Mouse (Mus musculus) liver, embryonic 15.5 days (tissue): ENCODE measurements around the gene Nup188. TPM values are rescaled to one million over a fixed set of nuclear protein-coding genes. Genes with fewer than 3 reads are reported as not detected.
A peak's percentile ranks its signal among the peaks of the same experiment; 100 is the strongest.

Source experiments
- ATAC-seq: fragments of 200-750 bp; cut with Nextera tagmentation; 2 replicates; pipeline ENCODE4 v1.8.0; 2017; ENCODE audit warnings: moderate number of reproducible peaks, mild to moderate bottlenecking, moderate library complexity; ENCODE audit not compliant: insufficient read depth
- H3K27ac ChIP-seq: fragments of 300-500 bp; sonication (generic); replicated peaks from 2 replicates; pipeline ENCODE4 v1.5.1; 2015; ENCODE audit warnings: mild to moderate bottlenecking, inconsistent platforms
- H3K27me3 ChIP-seq: fragments of 300-500 bp; sonication (generic); 2 replicates; pipeline ENCODE4 v1.6.1; 2015; ENCODE audit warnings: mild to moderate bottlenecking, inconsistent platforms
- H3K36me3 ChIP-seq: fragments of 300-500 bp; sonication (generic); replicated peaks from 2 replicates; pipeline ENCODE4 v1.6.1; 2015; ENCODE audit warnings: moderate library complexity, mild to moderate bottlenecking, inconsistent platforms
- H3K4me1 ChIP-seq: fragments of 300-500 bp; sonication (generic); replicated peaks from 2 replicates; pipeline ENCODE4 v1.6.1; 2015; ENCODE audit warnings: inconsistent platforms
- H3K4me2 ChIP-seq: fragments of 300-500 bp; sonication (generic); 2 replicates; pipeline ENCODE4 v1.6.1; 2015; ENCODE audit warnings: moderate library complexity, mild to moderate bottlenecking, inconsistent platforms
- H3K4me3 ChIP-seq: fragments of 300-500 bp; sonication (generic); replicated peaks from 2 replicates; pipeline ENCODE4 v1.5.1; 2015; ENCODE audit warnings: mild to moderate bottlenecking, inconsistent platforms
- H3K9ac ChIP-seq: fragments of 300-500 bp; sonication (generic); 2 replicates; pipeline ENCODE4 v1.6.1; 2015; ENCODE audit warnings: moderate library complexity, mild to moderate bottlenecking, inconsistent platforms
- H3K9me3 ChIP-seq: fragments of 300-500 bp; sonication (generic); replicated peaks from 2 replicates; pipeline ENCODE4 v1.6.1; 2016; ENCODE audit warnings: inconsistent platforms
- WGBS: fragments of 180-500 bp; shearing (Covaris S2); methylation state at CpG from one replicate; pipeline ENCODE4 v1.1.7; 2015; ENCODE audit warnings: mixed read lengths; ENCODE audit not compliant: insufficient replicate concordance; 5-methylcytosine and 5-hydroxymethylcytosine counted together
- polyA plus RNA-seq: library from polyadenylated mRNA; unstranded; fragments of >200 nt; fragmentation: Nextera tagmentation; extraction: Ambion mirVana; gene quantifications from 2 replicates; pipeline ENCODE4 v1.2.1, GENCODE M21; 2015

Nup188 gene
- polyA plus RNA-seq, 1 experiment from 2014 or later, result 13.6 TPM

DNA sequence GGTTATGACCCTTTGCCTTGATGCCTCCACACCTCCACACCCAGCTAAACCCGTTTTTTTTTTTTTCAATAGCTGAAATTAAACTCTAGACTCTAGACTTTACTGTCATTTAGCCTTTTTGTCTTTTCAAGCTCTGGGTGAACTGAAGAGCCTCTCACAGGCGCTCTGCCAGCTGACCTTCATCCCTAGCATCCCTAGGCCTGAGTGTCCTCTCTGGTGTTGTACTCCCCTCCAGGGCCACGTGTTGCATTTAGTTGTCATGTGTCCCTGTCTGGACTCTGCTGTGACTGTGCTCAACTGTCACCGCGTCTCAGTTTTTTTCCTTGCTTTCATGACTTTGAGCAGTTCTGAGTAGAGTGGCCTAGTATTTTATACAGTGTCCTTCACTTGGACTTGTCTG is 13.8 kb downstream of the Nup188 start:
- WGBS, result 76% methylated on average over 5 of the region's 5 CpGs
- H3K27ac ChIP-seq, result no peak overlapping the region
- no peak for ATAC-seq
- no peak overlapping the region for H3K4me3 ChIP-seq
- H3K4me2 ChIP-seq, result no peak overlapping the region
- no peaks in the 10 kb centered on the region for H3K27me3 ChIP-seq
- H3K36me3 ChIP-seq, result peaks cover 82% of the 10 kb centered on the region
- H3K9ac ChIP-seq, result no peak overlapping the region
- no peaks in the 10 kb centered on the region for H3K9me3 ChIP-seq
- no peaks in the 10 kb centered on the region for H3K4me1 ChIP-seq

DNA sequence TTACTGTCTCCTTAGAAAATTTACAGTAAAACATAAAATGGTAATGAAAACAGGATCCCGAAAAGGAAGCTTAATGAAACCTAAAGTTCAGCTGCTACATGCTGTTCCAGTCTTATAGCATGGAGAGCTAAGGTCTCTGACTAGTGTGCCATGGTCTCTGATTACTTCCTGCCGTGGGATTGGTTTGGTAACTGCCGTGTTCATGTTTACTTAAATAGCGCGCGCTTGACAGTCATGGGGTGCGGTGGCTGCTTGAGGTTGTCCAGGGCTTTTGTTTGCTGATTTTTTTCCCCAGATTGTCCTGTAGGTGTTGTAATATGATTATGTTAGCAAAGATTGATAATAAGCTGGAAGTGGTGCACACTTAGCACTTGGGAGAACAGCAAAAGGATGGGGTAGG is 19.9 kb downstream of the Nup188 start:
- Histone ChIP-seq H3K4me3 (no peak overlapping the region), H3K27ac (no peak overlapping the region), H3K4me1 (0 out of 2 replicates have a peak, but pooled peaks cover 3% of the 10 kb centered on the region), H3K9ac (no peak overlapping the region), H3K4me2 (no peak overlapping the region), H3K27me3 (no peaks in the 10 kb centered on the region), H3K36me3 (peaks cover 98% of the 10 kb centered on the region), H3K9me3 (no peaks in the 10 kb centered on the region)
- whole genome bisulfite sequencing, result 78% methylated on average over 7 of the region's 7 CpGs
- ATAC-seq, result no peak

DNA sequence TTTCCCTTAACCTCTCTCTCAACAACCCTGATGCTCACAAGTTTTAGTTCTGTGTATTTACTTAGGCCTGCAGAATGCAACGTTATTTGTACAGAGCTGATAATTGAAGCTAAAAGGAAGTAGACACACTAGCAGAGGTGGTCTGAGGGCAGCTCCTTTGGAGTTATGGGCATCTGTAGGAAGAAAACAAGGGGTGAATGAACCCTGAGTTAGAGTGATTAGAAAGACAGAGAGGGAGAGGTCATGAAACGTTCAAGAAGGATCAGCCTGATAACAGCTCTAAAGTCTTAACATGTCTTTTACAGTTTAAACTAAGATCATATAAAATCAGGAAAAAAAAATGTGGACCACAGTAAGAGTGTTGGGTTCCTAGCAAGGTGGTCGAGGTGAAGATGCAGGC is 23.2 kb downstream of the Nup188 start:
- peaks cover 97% of the 10 kb centered on the region for H3K36me3 ChIP-seq
- no peaks in the 10 kb centered on the region for H3K9me3 ChIP-seq
- 0 out of 2 replicates have a peak, but pooled peaks cover 3% of the 10 kb centered on the region for H3K4me1 ChIP-seq
- H3K9ac ChIP-seq, result no peak overlapping the region
- no peak overlapping the region for H3K4me3 ChIP-seq
- 31% methylated on average over 3 of the region's 3 CpGs for WGBS
- no peak overlapping the region for H3K27ac ChIP-seq
- no peaks in the 10 kb centered on the region for H3K27me3 ChIP-seq
- H3K4me2 ChIP-seq, result no peak overlapping the region
- ATAC-seq, result 0 out of 2 replicates have a peak, but pooled peaks have one; percentile 25

DNA sequence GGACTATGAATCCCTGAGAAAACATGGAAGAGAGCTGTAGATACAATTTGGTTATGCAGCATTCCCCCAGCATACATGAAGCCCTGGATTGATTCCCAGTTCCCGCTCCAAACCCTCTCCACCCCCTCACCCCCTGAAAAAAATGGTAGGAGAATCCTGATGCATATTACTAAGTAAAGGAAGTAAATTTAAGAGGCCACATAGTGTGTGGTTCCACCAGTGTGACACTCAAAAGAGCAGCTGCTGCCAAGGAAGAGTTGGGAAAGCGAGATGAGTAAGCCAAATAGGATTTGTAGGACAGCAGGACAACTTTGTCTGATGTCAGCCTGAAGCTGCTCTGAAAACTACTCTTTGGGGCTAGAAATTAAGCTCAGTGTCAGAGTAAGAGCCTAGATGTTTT is 25.3 kb downstream of the Nup188 start:
- no peaks in the 10 kb centered on the region for H3K9me3 ChIP-seq
- peaks cover 96% of the 10 kb centered on the region for H3K36me3 ChIP-seq
- no peak overlapping the region for H3K4me2 ChIP-seq
- H3K9ac ChIP-seq, result no peak overlapping the region
- H3K4me1 ChIP-seq, result 0 out of 2 replicates have a peak, but pooled peaks cover 3% of the 10 kb centered on the region
- 83% methylated on average over 2 of the region's 2 CpGs for WGBS
- H3K27ac ChIP-seq, result no peak overlapping the region
- no peak overlapping the region for H3K4me3 ChIP-seq
- no peak for ATAC-seq
- no peaks in the 10 kb centered on the region for H3K27me3 ChIP-seq

DNA sequence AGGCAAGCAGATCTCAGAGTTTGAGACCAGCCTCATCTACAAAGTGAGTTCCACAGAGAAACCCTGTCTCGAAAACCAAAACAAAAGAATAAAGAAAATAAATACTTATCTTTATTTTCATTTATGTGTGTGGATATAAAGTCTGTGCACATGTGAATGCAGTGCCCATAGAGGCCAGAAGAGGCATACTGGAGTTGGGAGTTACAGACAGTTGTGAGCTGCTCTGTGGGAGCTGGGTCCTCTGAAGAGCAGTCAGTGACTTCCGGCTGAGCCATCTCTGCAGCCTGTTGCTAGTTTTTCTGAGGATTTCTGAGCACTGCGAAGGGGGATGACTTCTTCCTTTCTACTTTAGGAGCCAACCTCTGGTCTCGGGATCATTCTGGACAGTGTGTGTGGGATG is 29.9 kb downstream of the Nup188 start:
- Histone ChIP-seq H3K4me1 (no peaks in the 10 kb centered on the region), H3K4me3 (no peak overlapping the region), H3K4me2 (no peak overlapping the region), H3K9ac (no peak overlapping the region), H3K36me3 (peaks cover 93% of the 10 kb centered on the region), H3K27ac (no peak overlapping the region), H3K9me3 (no peaks in the 10 kb centered on the region), H3K27me3 (no peaks in the 10 kb centered on the region)
- no peak for ATAC-seq
- 76% methylated on average over 4 of the region's 4 CpGs for WGBS

DNA sequence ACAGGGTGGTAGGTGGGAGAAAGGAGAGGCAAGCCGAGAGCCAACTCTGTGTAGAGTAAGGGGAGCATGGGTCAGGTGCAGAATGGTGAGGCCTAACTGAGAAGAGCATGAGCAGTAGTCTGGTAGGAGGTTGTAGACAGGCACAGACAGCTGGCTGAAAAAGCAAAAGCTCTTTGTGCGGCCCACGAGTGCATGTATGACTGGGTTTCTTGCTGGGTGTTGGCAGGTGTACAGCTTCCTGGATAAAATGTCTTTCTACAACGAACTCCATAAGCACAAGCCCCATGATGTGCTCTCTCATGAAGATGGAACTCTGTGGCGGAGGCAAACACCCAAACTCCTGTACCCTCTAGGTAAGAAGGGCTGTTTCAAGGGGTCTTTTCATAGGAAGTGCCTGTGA is 30.8 kb downstream of the Nup188 start:
- Histone ChIP-seq H3K9ac (no peak overlapping the region), H3K4me2 (no peak overlapping the region), H3K4me3 (no peak overlapping the region), H3K27me3 (no peaks in the 10 kb centered on the region), H3K9me3 (no peaks in the 10 kb centered on the region), H3K4me1 (no peaks in the 10 kb centered on the region), H3K27ac (no peak overlapping the region), H3K36me3 (peaks cover 95% of the 10 kb centered on the region)
- 82% methylated on average over 5 of the region's 5 CpGs for WGBS
- no peak for ATAC-seq

DNA sequence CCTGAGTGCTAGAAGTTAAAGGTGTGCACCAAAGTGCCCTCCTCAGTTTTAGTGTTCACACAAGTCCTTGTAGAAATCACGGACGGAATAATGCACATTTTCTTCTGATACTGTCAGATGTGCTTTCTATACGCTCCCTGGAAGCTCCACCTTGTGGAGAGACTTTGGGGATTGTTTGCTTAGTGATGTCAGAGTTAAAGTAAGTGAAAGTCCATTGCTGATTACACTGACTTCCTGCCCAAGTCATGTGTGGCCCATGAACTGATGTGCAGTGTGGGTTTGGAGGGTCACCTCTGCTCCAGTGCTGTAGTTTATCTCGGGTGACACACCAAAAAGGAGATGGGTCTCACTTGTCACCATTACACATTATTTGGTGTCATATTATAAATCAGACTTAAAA is 33.1 kb downstream of the Nup188 start:
- no peak overlapping the region for H3K9ac ChIP-seq
- H3K27ac ChIP-seq, result peak overlapping the region; percentile 54; the same call in 1 of the 2 replicates
- ATAC-seq, result peak; percentile 70
- peaks cover 95% of the 10 kb centered on the region for H3K36me3 ChIP-seq
- WGBS, result 64% methylated on average over 4 of the region's 4 CpGs
- no peak overlapping the region for H3K4me3 ChIP-seq
- no peaks in the 10 kb centered on the region for H3K27me3 ChIP-seq
- no peaks in the 10 kb centered on the region for H3K4me1 ChIP-seq
- no peaks in the 10 kb centered on the region for H3K9me3 ChIP-seq
- H3K4me2 ChIP-seq, result no peak overlapping the region

DNA sequence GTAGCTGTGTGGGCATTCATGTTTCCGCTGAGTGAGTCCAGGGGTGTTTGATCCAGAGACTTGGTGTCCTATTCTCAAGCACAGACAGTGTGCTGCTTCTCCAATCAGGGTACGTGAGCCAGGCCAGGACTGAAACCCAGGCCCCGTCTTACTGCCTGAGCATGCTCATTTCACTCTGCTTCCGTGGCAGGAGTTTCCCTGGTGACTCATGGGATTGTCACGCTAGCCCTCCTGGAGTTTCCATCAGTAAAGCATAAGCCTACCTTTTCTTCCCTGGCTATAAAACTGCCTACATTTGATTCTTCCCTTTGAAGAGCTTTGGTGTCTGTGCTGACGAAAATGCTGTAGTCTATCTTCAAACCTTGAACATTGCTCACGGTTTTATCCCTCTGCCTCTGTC is 36.9 kb downstream of the Nup188 start:
- WGBS, result 79% methylated on average over 7 of the region's 7 CpGs
- ATAC-seq, result no peak
- peaks cover 94% of the 10 kb centered on the region for H3K36me3 ChIP-seq

DNA sequence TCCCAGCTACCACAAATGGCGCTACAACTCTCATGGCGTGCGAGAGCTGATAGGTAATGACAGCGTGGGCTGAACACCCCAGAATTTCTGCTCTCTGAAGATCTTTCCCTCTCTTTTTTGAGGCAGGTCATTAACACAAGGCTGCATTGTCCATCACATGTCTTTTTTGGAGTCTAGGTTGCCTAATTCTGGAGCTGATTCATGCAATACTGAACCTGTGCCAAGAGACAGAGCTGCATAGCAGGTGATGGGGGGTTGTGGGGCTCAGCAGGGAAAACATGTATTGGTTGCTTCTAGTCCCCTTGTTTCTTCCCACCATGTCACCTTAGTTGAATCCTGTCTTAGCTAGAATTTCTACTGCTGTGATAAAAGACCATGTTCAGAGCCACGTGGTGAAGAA is 39.1 kb downstream of the Nup188 start:
- Histone ChIP-seq H3K4me3 (no peak overlapping the region), H3K27me3 (no peaks in the 10 kb centered on the region), H3K4me1 (no peaks in the 10 kb centered on the region), H3K9me3 (no peaks in the 10 kb centered on the region), H3K9ac (no peak overlapping the region), H3K4me2 (no peak overlapping the region), H3K27ac (no peak overlapping the region), H3K36me3 (peaks cover 96% of the 10 kb centered on the region)
- 88% methylated on average over 5 of the region's 5 CpGs for WGBS
- ATAC-seq, result no peak

More for the DNA sequence above, 36.9 kb downstream of the Nup188 start:
- Histone ChIP-seq H3K9me3 (no peaks in the 10 kb centered on the region), H3K27me3 (no peaks in the 10 kb centered on the region), H3K27ac (no peak overlapping the region), H3K4me1 (no peaks in the 10 kb centered on the region), H3K4me2 (no peak overlapping the region), H3K4me3 (no peak overlapping the region), H3K9ac (no peak overlapping the region)

DNA sequence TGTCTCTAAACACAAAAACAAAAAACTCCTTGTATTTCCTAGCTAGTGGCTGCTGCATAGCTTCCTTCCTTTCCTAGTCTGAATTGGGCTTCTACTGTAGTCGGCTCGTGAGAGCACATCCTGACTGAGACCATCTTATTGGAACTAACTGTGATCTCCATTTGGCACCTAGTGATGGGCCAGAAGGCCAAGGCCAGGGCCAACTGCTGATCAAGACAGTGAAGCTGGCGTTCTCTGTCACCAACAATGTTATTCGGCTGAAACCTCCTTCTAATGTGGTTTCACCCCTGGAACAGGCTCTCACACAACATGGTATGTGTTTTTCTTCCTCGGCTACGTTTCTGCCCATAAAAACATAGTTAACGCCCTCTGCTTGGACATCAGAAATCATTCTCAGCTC is 41.1 kb downstream of the Nup188 start:
- no peak overlapping the region for H3K4me3 ChIP-seq
- H3K9me3 ChIP-seq, result no peaks in the 10 kb centered on the region
- no peak for ATAC-seq
- no peak overlapping the region for H3K27ac ChIP-seq
- H3K27me3 ChIP-seq, result no peaks in the 10 kb centered on the region
- H3K4me2 ChIP-seq, result no peak overlapping the region
- no peaks in the 10 kb centered on the region for H3K4me1 ChIP-seq
- WGBS, result 77% methylated on average over 7 of the region's 7 CpGs
- H3K9ac ChIP-seq, result no peak overlapping the region
- peaks cover 96% of the 10 kb centered on the region for H3K36me3 ChIP-seq

DNA sequence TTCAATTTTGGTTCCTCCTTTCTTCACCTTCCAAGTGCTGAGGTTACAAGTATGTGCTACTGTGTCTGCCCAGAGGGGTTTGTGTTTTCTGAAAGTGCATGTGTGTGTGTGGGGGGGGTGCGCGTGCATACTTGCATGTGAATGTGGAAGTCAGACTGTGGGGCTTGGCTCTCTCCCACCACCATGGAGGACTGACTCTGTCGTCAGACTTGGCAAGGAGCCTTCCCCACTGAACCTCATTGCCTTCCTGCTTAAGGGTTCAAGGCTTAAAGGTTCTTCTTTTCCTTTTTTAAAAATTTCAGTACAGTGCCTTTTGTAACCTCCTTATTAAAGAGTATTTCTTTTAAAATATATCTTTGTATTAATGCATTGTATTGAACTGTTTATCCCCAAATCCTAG is 42.6 kb downstream of the Nup188 start:
- Histone ChIP-seq H3K36me3 (peaks cover 96% of the 10 kb centered on the region), H3K27ac (no peak overlapping the region)
- 79% methylated on average over 3 of the region's 3 CpGs for WGBS

DNA sequence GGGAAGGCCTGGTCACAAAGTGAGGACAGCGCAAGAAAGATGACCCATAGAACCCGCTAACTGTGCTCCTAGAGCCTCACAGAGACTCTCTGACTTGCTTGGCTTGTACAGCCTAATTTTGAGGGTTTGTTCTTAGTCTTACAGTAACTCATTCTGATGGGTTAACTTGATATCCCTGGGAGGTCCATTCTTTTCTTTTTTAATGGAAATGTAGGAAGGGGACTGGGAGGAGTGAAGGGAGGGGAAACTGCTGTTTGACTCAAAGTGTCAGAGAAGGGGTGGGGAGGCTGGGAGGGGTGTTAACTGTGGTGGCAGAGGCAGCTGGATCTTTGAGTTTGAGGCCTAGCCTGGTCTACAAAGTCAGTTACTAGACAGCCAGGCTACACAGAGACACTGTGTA is 49.1 kb downstream of the Nup188 start:
- Histone ChIP-seq H3K4me3 (no peak overlapping the region), H3K4me2 (no peak overlapping the region), H3K9ac (no peak overlapping the region), H3K36me3 (peaks cover 96% of the 10 kb centered on the region), H3K9me3 (no peaks in the 10 kb centered on the region), H3K27me3 (no peaks in the 10 kb centered on the region), H3K4me1 (no peaks in the 10 kb centered on the region), H3K27ac (no peak overlapping the region)
- WGBS, result 85% methylated on average over 2 of the region's 2 CpGs
- ATAC-seq, result no peak

More for the DNA sequence above, 42.6 kb downstream of the Nup188 start:
- Histone ChIP-seq H3K4me1 (no peaks in the 10 kb centered on the region), H3K9ac (no peak overlapping the region), H3K9me3 (no peaks in the 10 kb centered on the region), H3K4me2 (no peak overlapping the region), H3K27me3 (no peaks in the 10 kb centered on the region), H3K4me3 (no peak overlapping the region)
- ATAC-seq, result no peak
